Mouse (Mus musculus) C2C12 (cell line): ENCODE results near the gene Cep290.

Experiments used
- CEBPB ChIP-seq: IDR thresholded peaks from one replicate; pipeline ENCODE4 v1.6.1; 2011; ENCODE audit warnings: low read depth, mild to moderate bottlenecking, control low read depth, moderate library complexity
- CTCF ChIP-seq: IDR thresholded peaks from one replicate; pipeline ENCODE4 v1.5.1; 2011; ENCODE audit not compliant: control insufficient read depth, insufficient read depth, insufficient read length

DNA sequence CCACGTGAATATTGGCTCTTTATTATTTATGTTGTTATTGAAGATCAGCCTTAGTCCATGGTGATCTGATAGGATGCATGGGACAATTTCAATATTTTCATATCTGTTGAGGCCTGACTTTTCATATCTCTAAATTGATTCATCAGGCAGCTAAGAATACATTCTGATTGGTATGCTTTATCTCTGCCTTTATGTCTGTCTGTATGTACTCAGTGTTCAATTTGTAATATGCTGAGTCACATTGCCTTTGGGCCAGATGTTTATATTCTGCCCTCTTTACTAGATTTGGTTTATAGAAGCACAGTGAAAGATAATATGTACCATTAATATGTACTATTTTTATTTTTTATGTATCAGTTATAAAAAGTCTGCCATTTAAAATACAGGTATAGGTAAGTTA, 20.8 kb downstream of the Cep290 start:
- TF ChIP-seq CTCF (no peak), CEBPB (no peak)
